Mouse (Mus musculus) Muller cell, postnatal 12 days (primary cell): ENCODE results near the gene Gm20532.
A peak's percentile ranks its signal among the peaks of the same experiment; 100 is the strongest.

ENCODE experiments used
- DNase-seq: peaks from one replicate; pipeline ENCODE4 v3.0.0-alpha.2; 2015; ENCODE audit errors: inconsistent ontology term

The Gm20532 gene

DNA sequence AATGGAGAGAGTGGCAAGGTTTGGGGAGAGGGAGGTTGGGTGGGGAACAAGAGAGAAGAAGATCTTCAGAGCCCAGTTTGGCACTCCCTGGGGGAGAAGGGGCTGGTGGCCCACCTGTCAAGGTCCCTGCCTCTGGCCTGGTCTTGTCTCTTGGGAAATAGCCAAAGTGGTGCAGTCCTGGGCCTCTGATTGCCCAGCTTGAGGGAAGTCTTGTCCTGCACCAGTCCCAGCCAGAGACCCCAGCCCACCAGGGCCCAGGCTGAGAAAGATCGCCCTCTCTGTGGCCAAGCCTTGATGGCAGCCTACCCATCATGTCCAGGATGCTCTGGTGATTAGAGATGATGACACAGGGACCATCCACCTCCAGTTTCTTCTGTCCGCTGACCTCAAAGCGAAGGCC is 10.5 kb downstream of the Gm20532 start:
- no peak for DNase-seq

DNA sequence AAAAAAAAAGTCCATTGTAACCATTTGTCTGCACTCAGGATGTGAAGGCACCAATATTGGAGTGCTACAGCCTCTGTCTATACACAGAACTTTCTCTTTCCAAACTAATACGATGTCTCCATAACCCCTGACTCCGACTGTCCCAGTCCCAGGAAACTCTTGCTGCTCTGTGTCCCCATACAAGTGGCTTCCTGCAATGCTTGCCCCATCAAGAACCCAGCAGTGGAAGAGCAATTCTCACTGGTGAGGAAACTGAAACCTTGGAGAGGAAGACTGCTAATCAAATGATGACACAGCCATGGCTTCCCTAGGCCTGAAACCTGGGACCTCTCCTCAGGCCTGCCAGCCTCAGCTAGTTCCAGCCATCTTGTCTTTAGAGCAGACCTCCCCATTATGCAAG is 11.4 kb downstream of the Gm20532 start:
- no peak for DNase-seq

DNA sequence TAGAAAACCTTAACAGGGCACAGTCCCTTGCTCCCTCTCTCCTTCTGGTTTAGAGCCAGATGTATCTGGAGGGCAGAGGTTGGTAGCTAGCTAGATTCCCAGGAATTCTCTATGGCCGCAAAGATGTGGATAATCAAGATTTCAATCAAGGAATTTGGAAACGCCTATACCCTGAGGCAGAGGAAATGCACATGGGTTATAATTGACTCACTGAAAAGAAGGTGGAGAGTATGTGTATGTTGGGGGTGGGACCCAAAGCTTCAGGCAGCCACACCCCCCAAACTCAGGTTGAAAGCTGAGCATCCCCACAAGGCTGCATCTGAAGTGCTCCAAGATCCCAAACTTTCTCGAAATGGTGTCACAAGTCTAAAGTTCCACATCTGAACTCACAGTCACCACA is 12.0 kb downstream of the Gm20532 start:
- no peak for DNase-seq

DNA sequence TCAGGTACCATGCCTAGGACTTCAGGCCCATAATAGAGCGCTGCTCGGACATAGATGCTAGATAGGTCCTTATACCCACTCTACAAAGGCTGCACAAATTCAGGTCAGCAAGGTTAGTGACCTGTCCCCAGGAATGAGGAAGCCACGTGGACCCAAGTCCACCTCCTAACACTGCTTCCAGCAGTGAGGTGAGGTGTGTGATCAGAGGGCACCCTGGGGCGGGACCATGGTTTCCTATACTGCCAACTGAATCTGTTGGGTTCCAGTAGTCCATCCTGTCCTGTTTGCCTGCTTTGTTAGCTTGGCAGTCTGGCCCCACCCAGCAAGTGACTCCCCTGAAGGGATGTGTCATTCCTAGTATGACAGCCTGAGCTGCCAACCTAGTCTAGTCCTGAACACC is 13.5 kb downstream of the Gm20532 start:
- DNase-seq = no peak

DNA sequence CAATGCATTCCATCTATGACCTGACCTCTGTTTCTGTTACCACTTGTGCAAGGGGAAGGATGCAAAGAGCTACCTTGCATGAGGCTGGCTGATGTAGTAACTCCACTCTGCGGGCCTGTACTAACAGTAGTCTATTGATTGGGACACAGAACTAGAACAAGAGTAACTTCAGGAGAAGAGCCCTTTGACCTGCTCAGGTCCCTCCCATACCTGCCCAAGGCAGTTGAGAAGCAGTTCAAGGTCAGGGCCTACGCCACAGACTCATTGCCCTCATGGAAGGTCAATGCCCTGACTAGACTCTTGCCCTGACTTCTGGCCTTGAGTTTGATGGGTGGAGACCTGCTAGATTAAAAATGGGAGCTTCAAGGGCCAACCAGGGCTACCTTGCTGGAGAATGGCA is 14.2 kb downstream of the Gm20532 start:
- no peak for DNase-seq

DNA sequence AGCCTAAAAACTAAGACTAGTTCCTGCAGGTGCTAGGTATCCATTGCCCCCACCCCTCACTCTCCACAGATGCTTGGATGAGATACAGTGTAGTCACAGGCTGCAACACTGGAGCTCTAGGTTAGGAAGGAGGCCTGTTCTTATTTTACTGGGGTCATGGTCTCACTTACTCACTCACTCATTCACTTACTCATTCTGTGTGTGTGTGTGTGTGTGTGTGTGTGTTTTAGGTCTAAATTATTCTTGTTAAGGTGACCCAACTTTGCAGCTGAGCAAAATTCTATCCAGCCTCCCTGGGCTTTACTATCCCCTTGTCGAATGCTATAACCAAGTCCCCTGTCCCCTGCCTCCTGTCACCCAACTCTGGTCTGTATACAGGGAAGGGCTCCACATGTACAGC is 15.2 kb downstream of the Gm20532 start:
- DNase-seq = no peak

DNA sequence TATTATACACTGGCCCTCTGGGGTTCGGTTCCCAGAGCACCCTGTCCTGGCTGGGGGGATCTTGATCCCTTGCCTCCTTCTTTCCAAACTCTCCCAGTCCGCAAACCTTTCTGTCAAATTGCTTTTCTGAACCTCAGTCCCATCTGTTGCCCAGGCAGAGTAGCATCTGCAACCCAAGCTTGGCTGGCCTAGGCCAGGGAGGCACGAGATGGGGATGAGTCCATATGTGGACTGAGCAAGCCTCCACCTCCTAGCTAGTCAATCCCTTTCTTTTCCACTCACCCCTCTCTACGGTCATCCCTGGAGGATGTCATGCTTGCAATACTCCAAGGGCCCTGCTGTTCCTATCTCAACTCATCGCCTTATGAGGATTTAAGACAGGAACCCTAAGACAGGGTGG is 16.2 kb downstream of the Gm20532 start:
- no peak for DNase-seq

DNA sequence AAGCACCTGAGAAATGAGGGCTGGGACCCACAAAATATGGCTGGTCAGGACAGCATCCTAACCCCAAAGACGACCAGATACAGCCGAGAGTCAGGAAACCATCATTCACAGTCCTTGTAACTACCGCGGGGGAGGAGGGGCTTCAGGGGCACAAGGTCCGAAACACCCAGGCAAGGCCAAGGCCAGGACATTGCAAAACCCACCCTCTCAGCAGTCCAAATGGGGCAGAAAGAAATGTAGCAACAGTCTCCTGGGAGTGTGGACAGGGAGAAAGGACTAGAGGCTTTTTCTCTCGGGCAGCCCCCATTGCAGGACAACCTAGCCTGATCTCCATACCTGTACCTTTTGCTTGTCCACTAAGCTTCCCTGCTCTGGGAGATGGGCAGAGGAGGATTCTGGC is 16.7 kb downstream of the Gm20532 start:
- no peak for DNase-seq

DNA sequence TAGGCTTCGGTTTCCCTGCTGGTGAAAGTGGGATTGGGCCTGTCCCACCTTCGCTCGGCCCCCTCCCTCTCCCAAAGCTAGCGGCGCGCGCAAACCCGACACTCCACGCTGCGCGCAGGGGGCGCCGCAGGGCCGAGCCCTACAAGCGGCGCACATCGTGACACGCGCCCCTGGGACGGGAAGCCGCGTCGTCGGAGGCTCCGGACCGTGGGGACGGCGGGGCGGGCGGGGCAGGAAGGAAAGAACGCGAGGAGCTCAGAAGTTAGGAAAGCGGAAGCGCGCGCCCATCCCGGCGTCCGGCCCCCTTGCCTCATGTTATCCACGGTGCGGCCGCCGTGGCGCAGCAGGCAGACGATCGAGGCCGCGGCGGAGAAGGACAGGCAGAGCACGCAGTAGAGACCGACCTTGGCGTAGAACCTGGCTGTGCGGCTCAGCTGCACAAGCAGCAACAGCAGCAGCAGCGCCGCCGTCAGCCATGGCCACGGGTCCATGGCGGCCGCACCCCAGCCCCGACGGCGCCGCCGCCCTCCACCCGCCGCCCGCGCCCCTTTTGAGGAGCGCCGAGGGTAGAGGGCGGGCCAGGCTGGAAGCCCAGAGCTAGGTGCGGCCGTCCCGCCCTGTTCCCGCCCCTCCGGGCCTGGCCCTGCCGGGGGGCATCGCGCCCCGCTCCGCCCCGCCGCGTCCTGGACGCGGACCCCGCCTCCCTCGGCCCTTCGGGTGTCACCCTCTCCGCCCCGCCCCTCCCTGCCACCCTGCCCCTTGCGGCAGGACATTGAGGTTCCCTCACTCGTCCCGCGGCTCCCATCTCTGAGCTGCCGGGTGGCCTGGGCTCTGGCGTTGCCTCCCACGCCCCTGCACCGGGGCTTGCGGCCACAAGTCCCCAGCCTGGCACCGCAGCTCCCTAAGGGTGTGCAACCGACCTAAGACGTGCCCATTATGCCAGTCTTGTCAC is 17.6 kb downstream of the Gm20532 start, which contains the start of gene Agpat2:
Agpat2 (minus strand) TSS at position 698 of the 952 bp plus-strand sequence.
- DNase-seq = peak; percentile 90

DNA sequence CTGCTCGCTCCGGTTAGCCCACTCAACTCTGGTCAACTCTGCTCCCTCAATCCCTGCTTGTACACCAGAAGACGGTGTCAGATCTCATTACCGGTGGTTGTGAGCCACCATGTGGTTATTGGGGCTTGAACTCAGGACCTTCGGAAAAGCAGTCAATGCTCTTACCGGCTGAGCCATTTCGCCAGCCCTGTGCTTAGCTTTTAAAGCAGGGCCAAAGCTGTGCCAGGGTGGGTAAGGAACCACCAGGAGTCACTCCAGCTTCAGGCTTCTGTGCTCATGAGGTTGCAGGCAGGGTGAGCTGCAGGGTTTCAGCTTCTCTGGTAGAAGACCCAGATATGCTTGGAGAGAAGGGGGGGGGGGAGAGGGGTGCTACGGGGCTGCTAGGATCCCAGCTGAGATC is 18.9 kb downstream of the Gm20532 start:
- no peak for DNase-seq

DNA sequence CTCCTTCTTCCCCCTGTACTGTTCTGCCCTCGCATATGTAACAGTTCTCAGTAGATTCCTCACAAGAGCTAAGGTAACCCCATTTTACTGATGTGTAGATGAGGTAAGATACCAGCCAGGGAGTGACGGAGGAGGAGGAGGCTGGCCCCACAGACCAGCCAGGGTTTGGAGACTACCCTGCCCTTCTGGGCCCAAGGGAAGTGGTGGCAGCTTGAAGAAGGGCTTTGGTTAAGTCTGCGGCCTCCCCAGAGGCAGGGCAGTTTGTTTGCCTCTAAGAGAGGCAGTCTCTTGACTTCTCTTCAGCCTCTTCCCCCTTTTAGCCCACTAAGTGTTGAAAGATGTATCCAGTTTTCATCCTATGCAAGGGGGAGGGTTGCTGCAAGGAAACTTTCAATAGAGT is 20.1 kb downstream of the Gm20532 start:
- DNase-seq = no peak

DNA sequence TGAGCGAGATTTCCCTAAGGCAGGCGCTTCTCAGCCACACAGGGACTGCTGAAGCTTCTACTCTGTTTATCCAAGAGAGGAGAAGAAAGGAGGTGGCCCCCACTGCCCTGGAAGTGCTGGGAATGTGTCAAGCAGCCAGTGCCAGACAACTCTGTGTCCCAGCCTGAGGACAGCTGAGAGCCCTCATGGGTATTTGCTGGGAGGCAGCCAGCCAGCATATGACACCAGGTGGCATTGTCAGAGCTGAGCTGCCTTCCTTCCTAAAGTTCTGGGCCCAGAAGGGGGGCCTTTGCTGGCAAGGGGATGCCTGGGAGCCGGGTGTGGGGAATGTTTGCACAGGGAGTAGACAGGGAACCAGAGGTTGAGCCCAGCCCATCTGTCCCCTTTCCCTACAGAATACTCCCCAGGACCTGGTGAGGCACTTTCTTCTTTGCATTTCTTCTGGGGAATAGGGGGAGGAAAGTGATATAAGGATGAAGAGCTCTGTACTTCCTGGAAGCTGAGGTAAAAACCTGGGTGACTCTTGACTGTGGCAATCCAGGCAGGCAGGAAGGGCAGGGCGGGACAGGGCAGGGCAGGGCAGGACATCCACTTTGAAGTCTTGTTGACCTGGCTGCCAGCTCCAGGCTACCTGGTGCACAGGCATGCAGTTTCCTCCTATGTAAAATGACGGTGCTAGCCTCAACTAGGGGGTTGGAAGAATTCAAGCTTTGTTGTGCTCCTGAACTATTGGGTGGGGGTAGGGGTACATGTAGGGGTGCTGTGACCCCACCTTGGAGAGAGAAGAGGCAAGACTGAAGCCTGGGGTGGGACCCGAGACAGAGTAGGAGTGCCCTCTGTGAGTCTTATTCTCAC is 20.8 kb downstream of the Gm20532 start:
- peak; percentile 17 for DNase-seq

DNA sequence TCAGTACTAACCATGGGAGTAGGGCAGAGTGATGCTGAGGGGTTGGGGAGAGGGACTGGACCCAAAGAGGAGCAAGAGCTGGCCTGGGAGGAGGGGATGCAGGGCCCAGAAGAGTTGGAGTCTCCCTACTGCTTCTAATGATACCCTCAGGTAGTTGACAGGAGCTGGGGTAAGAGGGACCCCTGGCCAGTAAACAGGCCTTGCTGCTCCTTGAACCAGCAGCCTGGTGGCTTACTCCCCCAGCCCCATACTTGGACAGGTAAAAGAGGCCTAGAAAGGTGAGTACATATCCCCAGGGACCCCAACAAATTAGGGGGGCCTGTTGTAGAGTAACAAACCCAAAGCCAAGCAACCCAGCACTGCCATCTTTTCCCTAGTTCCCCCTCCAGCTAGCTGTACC is 22.3 kb downstream of the Gm20532 start:
- no peak for DNase-seq

DNA sequence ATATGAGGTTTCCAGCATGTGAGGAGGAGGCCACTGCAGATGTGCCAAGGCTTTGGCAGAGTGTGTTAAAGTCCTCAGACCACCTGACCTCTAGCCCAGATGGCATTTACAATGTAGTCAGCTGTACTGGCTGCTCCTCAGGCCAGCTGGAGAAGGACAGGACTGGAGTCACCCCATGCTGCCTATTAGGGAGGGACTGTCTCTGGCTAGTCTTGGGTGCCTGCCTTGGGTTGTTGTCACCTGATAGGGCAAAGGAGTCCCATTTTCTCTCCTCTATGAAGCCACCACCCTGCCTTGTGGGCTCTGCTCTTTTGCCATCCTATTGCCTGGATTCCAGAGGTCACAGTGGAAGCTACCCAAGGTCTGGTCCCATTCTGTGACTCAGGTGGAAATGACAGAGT is 22.8 kb downstream of the Gm20532 start:
- DNase-seq = no peak

DNA sequence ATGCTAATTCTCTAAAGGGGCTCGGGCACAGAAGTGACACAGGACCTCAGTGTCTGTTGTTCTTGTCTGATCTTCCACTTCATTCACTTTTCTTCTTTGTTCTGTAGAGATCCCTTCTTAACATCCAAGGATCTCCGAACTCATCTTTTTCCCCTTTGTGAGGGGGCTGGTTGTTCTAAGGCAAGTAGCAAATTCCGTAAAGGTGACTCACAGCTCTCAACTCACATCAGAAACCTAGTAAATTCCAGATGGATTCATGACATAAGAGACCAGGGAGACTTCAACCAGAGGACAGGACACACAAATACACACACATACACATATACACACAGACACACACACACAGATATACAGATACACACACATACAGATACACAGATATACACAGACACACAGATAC is 24.1 kb downstream of the Gm20532 start:
- peak; percentile 26 for DNase-seq

DNA sequence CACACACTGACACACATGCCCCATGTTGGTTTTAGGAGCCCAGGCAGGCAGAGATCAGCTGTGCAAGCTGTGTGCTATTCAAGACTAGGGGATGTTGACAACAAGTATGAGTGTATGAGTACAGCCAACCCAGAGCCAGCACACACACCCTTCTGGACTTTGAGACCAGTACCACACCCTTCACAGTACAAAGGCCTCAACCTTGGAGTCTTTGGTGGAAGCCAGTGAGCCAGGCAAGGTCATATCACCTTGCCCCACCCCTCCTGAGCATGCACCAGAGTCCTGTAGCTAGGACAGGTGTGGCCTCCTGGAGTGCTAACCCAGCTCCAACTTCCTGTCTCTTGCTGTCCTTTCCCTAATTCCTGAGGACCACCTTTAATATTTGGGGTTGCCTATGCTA is 24.6 kb downstream of the Gm20532 start:
- DNase-seq = no peak

DNA sequence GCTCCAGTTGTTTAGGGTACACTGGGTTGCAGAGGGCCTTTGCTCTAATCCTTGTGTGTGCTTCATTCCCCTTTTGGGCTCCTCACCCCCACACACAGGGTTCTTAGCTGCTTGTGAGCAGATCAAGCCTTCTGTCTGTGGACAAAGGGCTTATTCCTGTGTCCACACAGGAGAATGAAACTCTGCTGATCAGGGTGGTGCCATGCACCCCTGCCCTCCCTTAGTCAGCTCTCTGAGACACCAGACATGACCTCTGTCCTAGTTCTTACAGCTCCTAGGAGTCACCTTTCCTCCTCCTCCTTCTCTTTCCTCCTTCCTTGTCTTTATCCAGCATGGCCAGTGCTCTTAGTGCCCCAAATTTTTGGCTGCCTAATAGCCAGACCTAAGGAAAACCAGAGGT is 25.5 kb downstream of the Gm20532 start:
- no peak for DNase-seq

DNA sequence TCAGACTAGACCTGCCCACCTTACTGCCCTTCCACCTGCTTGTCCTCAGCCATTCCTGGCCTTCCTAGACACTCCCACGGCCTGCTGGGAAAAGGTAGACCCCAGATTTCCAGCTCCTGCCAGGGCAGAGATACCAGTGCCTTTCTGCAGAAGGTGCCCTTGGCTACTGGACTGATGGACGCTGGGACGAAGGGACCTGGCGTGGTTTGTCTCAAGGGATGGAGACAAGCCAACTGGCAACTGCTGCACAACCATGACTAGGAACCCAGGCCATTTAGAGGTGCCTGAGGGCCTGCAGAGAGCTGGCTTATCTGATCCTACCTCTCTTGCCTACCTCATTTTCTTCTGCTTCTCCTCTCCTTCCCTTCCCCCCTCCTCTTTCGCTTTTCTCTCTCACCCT is 28.5 kb downstream of the Gm20532 start:
- DNase-seq = no peak

DNA sequence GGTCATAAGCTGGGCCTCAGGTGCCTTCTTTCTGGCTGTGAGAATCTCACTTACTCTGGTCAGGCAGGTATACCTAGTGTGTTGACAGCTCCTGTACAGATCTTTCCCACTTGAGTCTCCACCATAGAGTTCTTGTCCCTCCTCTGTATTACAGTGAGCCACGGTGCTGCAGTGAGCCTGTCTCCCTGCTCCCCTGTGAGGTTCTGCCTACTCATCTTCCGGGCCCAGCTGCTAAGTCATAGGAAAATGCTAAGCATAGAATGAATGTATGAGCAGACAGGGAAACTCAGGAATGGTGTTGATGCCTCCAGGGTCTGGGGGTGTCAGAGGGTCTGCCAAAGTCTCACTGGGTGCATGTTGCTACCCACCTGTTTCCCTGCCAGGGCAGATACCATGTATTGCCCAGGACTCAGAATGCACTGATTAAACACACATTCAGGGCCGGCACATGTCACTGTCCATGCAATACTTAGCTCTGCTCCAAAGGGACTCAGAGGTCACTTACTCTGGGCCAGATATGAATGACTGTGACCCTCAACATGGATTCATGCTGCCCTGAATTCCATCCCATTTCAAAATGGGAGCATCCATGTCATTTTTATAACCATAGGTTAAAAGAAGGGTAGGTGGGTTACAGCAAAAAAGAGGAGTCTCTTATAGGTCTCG is 29.2 kb downstream of the Gm20532 start:
- DNase-seq = no peak

DNA sequence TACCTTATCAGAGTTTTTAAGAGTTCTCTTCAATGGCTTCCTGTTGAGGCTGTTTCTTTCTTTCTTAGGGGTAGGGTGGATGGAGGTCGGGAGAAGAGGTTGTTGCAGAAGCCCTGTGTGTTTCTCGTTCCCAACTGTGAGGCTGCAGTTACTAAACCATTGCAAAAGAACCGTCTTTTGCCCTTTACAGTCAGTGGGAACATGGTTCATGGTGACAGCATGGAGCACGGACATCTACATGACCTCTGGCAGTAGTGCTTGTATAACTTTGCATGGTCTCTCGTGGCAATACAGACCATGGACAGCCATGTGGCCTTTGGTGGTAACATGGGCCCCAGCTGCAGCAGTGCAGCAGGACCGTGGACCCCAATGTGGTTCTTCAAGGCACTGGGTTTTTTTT is 30.9 kb downstream of the Gm20532 start:
- no peak for DNase-seq

DNA sequence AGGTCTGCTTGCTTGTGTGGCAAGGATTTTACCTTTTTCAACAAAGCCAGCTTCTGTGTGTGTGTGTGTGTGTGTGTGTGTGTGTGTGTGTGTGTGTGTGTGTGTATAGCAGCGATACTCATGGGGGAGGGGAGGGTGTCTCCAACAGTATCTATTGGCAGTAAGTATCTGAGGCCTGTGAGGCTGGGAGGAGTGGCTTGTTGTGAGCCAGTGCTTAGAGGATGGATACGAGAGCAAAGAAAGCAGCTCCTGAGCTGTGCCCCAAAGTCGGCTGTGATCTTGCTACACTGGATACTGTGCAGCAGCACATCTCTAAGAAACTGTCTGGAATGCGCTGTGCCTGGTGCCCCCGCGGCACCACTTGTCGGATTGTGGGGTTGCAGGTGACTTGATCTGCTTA is 31.5 kb downstream of the Gm20532 start:
- no peak for DNase-seq

DNA sequence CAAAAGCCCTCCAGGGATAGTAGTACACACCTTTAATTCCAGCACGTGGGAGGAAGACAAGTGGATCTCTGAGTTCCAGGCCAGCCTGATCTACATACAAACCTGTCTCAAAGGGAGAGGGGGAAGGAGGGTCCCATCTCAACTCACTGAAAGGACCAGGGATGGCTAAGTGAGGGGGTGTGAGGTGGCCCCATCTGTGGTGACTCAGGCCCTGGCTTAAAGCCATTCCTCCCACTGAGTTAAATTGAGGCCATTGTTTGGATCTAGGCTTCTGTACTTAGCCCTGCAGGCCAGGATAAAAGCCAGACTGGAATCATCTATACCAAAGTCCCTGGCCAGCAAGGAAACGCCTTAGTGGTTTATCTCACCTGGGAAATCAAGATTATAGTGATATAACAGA is 34.8 kb downstream of the Gm20532 start:
- DNase-seq = peak; percentile 65
